Mouse (Mus musculus) E14TG2a.4 (cell line): Measurements from ENCODE around the gene Gm49395.

ENCODE experiments used
- H3K27me3 ChIP-seq: 2 replicates; pipeline ENCODE4 v1.6.1; 2014; ENCODE audit warnings: low read length, control low read depth; ENCODE audit not compliant: insufficient read depth
- H3K36me3 ChIP-seq: 2 replicates; pipeline ENCODE4 v1.6.1; 2014; ENCODE audit warnings: low read length, control low read depth; ENCODE audit not compliant: insufficient read depth
- H3K4me1 ChIP-seq: replicated peaks from 2 replicates; pipeline ENCODE4 v1.6.1; 2014; ENCODE audit warnings: low read depth, low read length, control low read depth
- H3K4me3 ChIP-seq: replicated peaks from 2 replicates; pipeline ENCODE4 v1.5.1; 2014; ENCODE audit warnings: mild to moderate bottlenecking, low read length
- H3K9me3 ChIP-seq: 2 replicates; pipeline ENCODE4 v1.6.1; 2014; ENCODE audit warnings: low read length, control low read depth
- CTCF ChIP-seq: conservative IDR thresholded peaks from 2 replicates; pipeline ENCODE4 v1.5.1; 2014; ENCODE audit warnings: low read length
- NANOG ChIP-seq: IDR thresholded peaks from 2 replicates; pipeline ENCODE4 v1.6.1; 2014; ENCODE audit warnings: borderline replicate concordance, low read length, mixed read lengths
- POU5F1 ChIP-seq: IDR thresholded peaks from 2 replicates; pipeline ENCODE4 v1.6.1; 2014; ENCODE audit warnings: low read length, borderline replicate concordance

Gene Gm49395

DNA sequence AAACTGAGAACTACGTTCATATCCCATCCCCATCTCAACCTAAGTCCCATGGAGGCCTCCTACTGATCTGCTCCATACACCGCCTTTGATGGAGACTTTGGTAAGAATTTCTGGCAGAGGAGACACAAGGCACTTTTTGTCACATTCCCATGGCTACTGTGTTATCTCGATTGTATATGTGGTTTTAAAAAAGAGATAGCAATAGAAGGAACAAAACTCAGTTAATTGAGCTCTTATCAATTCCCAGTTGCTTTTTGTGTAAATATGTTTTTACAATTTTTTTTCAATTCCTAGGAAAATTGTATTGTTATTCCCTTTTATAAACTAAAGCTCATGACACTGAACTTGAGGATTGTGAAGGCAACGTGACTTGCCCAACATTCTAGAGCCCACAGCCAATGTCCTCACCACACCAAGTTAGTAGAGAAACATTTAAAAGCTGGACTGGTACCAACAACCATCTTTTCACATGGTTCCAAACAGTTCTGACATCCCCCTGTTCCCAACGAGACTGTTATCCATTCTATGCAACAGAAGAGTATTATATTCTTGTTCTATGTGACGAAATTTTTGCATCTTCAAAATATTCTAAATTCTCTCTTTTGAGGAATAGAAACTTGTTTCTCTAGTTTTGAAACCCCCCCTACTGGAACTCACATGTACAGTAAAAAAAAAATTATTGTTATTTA is 22.6 kb downstream of the Gm49395 start:
- Histone ChIP-seq H3K36me3 (no peaks in the 10 kb centered on the region), H3K9me3 (peaks cover 9% of the 10 kb centered on the region), H3K4me3 (no peak overlapping the region), H3K27me3 (no peaks in the 10 kb centered on the region), H3K4me1 (peaks cover 17% of the 10 kb centered on the region)
- TF ChIP-seq POU5F1 (no peak), NANOG (no peak), CTCF (no peak)

DNA sequence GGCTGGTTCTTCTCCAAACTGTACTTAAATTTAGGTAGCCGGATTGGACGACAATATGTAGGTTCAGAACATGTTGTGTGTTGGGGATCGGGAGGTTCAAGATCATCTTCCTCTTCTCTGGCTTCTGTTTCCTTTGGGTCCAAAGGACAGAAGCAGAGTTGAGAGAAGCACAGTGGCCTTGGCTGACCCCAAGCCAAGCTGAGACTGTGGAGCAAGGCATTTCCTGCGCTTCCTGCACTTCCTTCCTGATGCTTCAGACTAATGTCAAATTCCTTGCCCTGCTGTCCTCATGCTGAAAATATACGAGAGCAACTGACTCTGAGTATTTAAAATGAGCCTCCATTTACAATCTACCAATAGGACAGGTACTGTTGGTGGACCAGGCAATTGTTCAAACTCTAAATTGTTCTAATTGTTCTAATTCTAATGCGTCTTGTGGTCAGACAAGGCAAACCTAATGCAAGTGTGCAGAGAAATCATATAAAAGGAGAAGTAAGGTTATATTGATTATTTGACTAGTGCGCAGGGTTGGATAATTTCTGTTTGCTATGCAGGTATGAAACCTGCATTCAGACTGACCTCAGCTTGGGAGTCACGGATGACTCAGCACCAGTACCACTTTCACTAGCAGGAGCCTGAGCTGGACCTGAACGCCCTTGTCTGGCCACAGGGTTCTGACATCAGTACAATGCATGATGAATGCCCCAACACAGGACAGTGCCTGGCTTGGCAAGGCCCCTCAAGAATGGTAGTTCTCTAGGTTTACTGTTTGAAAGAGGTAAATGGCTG is 24.2 kb downstream of the Gm49395 start:
- Histone ChIP-seq H3K36me3 (no peaks in the 10 kb centered on the region), H3K27me3 (no peaks in the 10 kb centered on the region), H3K9me3 (peaks cover 8% of the 10 kb centered on the region), H3K4me3 (no peak overlapping the region), H3K4me1 (peaks cover 17% of the 10 kb centered on the region)
- TF ChIP-seq NANOG, result no peak
- TF ChIP-seq CTCF, result no peak
- TF ChIP-seq POU5F1, result no peak

DNA sequence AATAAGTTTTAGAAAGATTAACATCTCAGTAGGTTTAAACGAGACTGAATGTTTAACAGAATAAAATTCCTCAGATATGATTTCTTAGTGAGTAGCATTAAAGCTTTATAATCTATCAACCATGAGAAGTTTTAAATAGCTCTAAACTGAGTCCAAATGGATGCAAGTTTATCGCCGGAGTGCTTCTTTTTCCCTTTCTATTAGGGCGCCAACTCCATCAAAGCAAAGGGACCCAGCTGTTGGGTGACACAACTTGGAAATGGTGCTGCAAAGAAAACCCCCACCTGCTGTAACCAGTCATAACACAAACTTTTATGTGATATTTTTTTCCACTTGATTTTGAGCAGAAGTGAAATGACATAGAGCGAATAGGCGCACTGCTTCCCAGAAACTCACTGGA is 29.3 kb downstream of the Gm49395 start:
- Histone ChIP-seq H3K9me3 (no peaks in the 10 kb centered on the region), H3K4me1 (peaks cover 9% of the 10 kb centered on the region), H3K27me3 (no peaks in the 10 kb centered on the region), H3K4me3 (no peak overlapping the region), H3K36me3 (no peaks in the 10 kb centered on the region)
- TF ChIP-seq POU5F1, result no peak
- no peak for TF ChIP-seq CTCF
- no peak for TF ChIP-seq NANOG

DNA sequence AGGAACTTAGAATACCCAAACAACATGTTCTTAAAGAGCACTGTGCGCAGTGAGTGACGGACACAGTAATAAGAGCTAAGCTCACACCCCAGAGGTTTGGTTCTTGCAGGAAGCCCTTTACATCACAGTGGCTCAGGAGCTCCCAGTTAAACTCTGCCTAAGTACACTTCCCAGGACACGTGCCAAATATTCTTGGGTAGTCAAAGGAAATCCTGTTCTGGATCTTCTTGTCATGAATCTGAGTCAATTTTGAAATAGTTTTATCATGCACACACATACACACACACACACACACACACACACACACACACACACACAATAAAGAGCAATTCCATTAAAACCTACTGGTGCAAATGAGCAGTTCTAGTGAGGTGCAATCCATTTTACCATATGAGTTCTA is 30.3 kb downstream of the Gm49395 start:
- no peaks in the 10 kb centered on the region for H3K36me3 ChIP-seq
- 0 out of 2 replicates have a peak, but pooled peaks cover 3% of the 10 kb centered on the region for H3K4me1 ChIP-seq
- no peaks in the 10 kb centered on the region for H3K9me3 ChIP-seq
- TF ChIP-seq CTCF (no peak), NANOG (no peak), POU5F1 (no peak)
- H3K4me3 ChIP-seq, result no peak overlapping the region
- H3K27me3 ChIP-seq, result no peaks in the 10 kb centered on the region

DNA sequence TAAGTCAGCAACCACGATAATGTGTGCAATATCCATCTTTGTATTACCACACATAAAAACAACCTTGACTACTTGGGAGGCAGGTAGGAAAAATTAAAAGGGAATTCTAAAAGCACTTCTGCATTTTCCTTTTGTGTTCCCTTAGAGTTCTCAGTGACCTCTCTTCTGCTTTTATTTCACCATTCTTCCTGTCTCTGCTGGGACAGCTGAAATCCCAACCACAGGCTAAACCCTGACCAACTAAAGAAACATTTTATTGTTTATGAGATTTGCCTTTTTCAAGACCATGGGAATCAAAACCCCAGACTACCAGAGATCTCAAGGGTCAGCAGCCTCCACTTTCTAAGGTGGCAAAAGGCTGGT is 33.8 kb downstream of the Gm49395 start:
- no peaks in the 10 kb centered on the region for H3K36me3 ChIP-seq
- no peaks in the 10 kb centered on the region for H3K4me1 ChIP-seq
- no peaks in the 10 kb centered on the region for H3K27me3 ChIP-seq
- TF ChIP-seq POU5F1, result no peak
- TF ChIP-seq NANOG, result no peak
- TF ChIP-seq CTCF, result no peak
- H3K4me3 ChIP-seq, result no peak overlapping the region
- H3K9me3 ChIP-seq, result no peaks in the 10 kb centered on the region

DNA sequence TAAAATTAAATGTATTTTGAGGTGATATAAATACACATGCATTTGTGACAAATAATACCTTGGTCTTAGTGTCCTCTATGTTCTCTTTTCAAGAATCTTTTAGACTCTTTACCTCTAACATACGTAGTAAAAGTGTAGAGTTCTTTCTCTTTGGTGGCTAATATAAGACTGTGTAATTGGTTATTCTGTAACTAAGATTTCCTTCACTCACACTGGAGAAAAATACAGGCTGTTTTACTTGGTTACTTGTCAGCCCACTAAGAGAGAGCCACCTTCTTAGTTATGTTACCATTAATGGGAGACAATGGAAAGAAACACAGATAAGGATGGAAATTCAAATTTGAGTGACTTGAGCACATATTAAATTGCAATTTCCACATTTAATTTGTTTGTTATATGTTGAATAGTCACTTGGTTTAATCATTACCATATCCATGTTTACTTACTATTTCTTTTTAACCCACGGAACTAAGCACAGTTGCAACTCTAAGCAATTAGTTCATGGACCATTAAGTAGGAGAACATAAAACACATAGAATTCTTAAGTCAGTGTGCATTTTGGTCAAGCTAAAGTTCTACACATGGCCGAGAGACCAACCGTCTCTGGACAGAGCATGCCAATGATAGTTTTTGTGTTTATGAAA is 34.3 kb downstream of the Gm49395 start:
- no peaks in the 10 kb centered on the region for H3K9me3 ChIP-seq
- no peak overlapping the region for H3K4me3 ChIP-seq
- no peaks in the 10 kb centered on the region for H3K4me1 ChIP-seq
- H3K36me3 ChIP-seq, result no peaks in the 10 kb centered on the region
- TF ChIP-seq CTCF (no peak), NANOG (no peak), POU5F1 (no peak)
- no peaks in the 10 kb centered on the region for H3K27me3 ChIP-seq

DNA sequence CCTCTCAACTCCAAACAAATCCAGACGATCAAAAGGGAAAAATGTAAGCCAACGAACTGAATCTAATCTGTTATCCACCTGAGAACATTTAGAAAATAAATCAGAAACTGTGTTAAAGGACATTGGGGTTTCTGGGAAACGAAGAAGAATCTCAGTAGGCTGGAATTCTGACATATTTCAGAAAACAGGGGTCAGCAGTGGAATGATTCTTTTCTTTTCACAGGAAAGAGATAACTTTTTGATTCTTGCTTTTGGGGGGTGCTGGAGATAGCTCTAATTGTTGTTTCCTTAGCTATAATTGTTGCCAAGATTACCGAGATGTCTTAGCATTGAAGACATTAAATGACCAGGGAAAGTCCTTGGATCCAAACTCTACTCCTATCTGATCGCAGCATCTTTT is 44.2 kb downstream of the Gm49395 start:
- TF ChIP-seq CTCF (no peak), NANOG (no peak), POU5F1 (no peak)
- Histone ChIP-seq H3K4me1 (no peaks in the 10 kb centered on the region), H3K9me3 (no peaks in the 10 kb centered on the region), H3K4me3 (no peak overlapping the region), H3K27me3 (no peaks in the 10 kb centered on the region), H3K36me3 (no peaks in the 10 kb centered on the region)

DNA sequence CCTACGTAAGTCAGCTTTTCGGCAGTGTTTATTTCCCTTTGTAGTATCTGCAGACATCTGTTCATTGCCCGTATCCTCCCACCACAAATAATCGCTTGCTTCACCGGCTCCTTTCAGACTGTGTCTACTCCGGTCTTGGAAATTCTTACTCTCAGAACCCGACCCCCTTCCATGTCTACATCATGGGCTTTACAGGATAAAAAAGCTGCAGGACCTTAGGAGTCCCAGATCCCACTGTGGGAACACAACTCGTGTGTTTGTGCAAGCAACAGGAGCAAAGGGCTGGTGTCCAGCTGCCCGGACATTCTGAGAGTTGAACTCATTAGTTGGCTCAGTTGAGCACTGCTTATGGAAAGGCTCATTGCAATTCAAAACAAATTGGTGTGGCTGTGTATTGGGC is 46.9 kb downstream of the Gm49395 start:
- H3K4me3 ChIP-seq, result no peak overlapping the region
- TF ChIP-seq CTCF, result no peak
- TF ChIP-seq POU5F1, result no peak
- H3K4me1 ChIP-seq, result no peaks in the 10 kb centered on the region
- no peaks in the 10 kb centered on the region for H3K9me3 ChIP-seq
- no peaks in the 10 kb centered on the region for H3K27me3 ChIP-seq
- H3K36me3 ChIP-seq, result no peaks in the 10 kb centered on the region
